Mouse (Mus musculus): ENCODE results near the gene Tecpr2. TPM values are rescaled to one million over a fixed set of nuclear protein-coding genes. Genes with fewer than 3 reads are reported as not detected.
A peak's percentile ranks its signal among the peaks of the same experiment; 100 is the strongest.

The Tecpr2 gene
- polyA plus RNA-seq, 1 experiment, result 5.3 TPM

- Histone ChIP-seq H3K4me1 (ENCODE audit: control insufficient read depth, insufficient read depth, low read length) (no peaks in the 10 kb centered on the region; the same call in 1 of the 2 replicates), H3K4me3 (replicated peaks; ENCODE audit: extremely low read depth, low read depth, low read length) (no peak overlapping the region)
- WGBS, result 88% methylated on average over 7 of the region's 7 CpGs
- no peak for DNase-seq
- TF ChIP-seq POLR2A (IDR thresholded peaks at IDR 0.05; ENCODE audit: borderline replicate concordance, extremely low read depth, low read depth, low read length) (no peak), CTCF (IDR thresholded peaks at IDR 0.05; ENCODE audit: insufficient read depth, low read length) (no peak)
Observed at GRCm38 (mm10) chr12:110990500-110990899, 101.4 kb downstream of the Tecpr2 start.

- peak; percentile 76 for TF ChIP-seq CTCF (IDR thresholded peaks at IDR 0.05; ENCODE audit: insufficient read depth, low read length)
- TF ChIP-seq POLR2A (IDR thresholded peaks at IDR 0.05; ENCODE audit: borderline replicate concordance, extremely low read depth, low read depth, low read length), result no peak
- peak overlapping the region; percentile 84 for H3K4me3 ChIP-seq (replicated peaks; ENCODE audit: extremely low read depth, low read depth, low read length)
- H3K4me1 ChIP-seq (ENCODE audit: control insufficient read depth, insufficient read depth, low read length), result no peaks in the 10 kb centered on the region; the same call in 1 of the 2 replicates
- DNase-seq, result peak; percentile 74
- 5% methylated on average over 23 of the region's 23 CpGs for WGBS
Observed at GRCm38 (mm10) chr12:110991361-110992127, 102.5 kb downstream of the Tecpr2 start.

- Histone ChIP-seq H3K4me3 (replicated peaks; ENCODE audit: extremely low read depth, low read depth, low read length) (peak overlapping the region; percentile 84), H3K4me1 (ENCODE audit: control insufficient read depth, insufficient read depth, low read length) (no peaks in the 10 kb centered on the region; the same call in 1 of the 2 replicates)
- WGBS, result under 1% methylated on average over 24 of the region's 24 CpGs
- DNase-seq, result peak; percentile 96
- TF ChIP-seq CTCF (IDR thresholded peaks at IDR 0.05; ENCODE audit: insufficient read depth, low read length) (peak; percentile 95), POLR2A (IDR thresholded peaks at IDR 0.05; ENCODE audit: borderline replicate concordance, extremely low read depth, low read depth, low read length) (no peak)
Observed at GRCm38 (mm10) chr12:110992128-110992553, 103.1 kb downstream of the Tecpr2 start.

- Histone ChIP-seq H3K4me3 (replicated peaks; ENCODE audit: extremely low read depth, low read depth, low read length) (no peak overlapping the region), H3K4me1 (ENCODE audit: control insufficient read depth, insufficient read depth, low read length) (no peaks in the 10 kb centered on the region; the same call in 1 of the 2 replicates)
- 76% methylated on average over 12 of the region's 12 CpGs for WGBS
- no peak for DNase-seq
- no peak for TF ChIP-seq POLR2A (IDR thresholded peaks at IDR 0.05; ENCODE audit: borderline replicate concordance, extremely low read depth, low read depth, low read length)
- no peak for TF ChIP-seq CTCF (IDR thresholded peaks at IDR 0.05; ENCODE audit: insufficient read depth, low read length)
Observed at GRCm38 (mm10) chr12:110992771-110993170, 103.7 kb downstream of the Tecpr2 start.

- 76% methylated on average over 3 of the region's 3 CpGs for WGBS
- TF ChIP-seq POLR2A (IDR thresholded peaks at IDR 0.05; ENCODE audit: borderline replicate concordance, extremely low read depth, low read depth, low read length) (no peak), CTCF (IDR thresholded peaks at IDR 0.05; ENCODE audit: insufficient read depth, low read length) (no peak)
- no peaks in the 10 kb centered on the region; the same call in 1 of the 2 replicates for H3K4me1 ChIP-seq (ENCODE audit: control insufficient read depth, insufficient read depth, low read length)
- no peak overlapping the region for H3K4me3 ChIP-seq (replicated peaks; ENCODE audit: extremely low read depth, low read depth, low read length)
- no peak for DNase-seq
Observed at GRCm38 (mm10) chr12:110993226-110993625, 104.2 kb downstream of the Tecpr2 start.

- no peak overlapping the region for H3K4me3 ChIP-seq (replicated peaks; ENCODE audit: extremely low read depth, low read depth, low read length)
- DNase-seq, result no peak
- H3K4me1 ChIP-seq (ENCODE audit: control insufficient read depth, insufficient read depth, low read length), result no peaks in the 10 kb centered on the region; the same call in 1 of the 2 replicates
- 35% methylated on average over 12 of the region's 12 CpGs for WGBS
- TF ChIP-seq POLR2A (IDR thresholded peaks at IDR 0.05; ENCODE audit: borderline replicate concordance, extremely low read depth, low read depth, low read length) (no peak), CTCF (IDR thresholded peaks at IDR 0.05; ENCODE audit: insufficient read depth, low read length) (no peak)
Observed at GRCm38 (mm10) chr12:110994666-110995065, 105.6 kb downstream of the Tecpr2 start.

- H3K4me3 ChIP-seq (replicated peaks; ENCODE audit: extremely low read depth, low read depth, low read length), result no peak overlapping the region
- H3K4me1 ChIP-seq (ENCODE audit: control insufficient read depth, insufficient read depth, low read length), result no peaks in the 10 kb centered on the region
- no peak for DNase-seq
- TF ChIP-seq POLR2A (IDR thresholded peaks at IDR 0.05; ENCODE audit: borderline replicate concordance, extremely low read depth, low read depth, low read length) (no peak), CTCF (IDR thresholded peaks at IDR 0.05; ENCODE audit: insufficient read depth, low read length) (no peak)
- WGBS, result 98% methylated on average over 11 of the region's 11 CpGs
Observed at GRCm38 (mm10) chr12:110998092-110998491, 109.0 kb downstream of the Tecpr2 start.

GRCm38 (mm10) chr12:110999820-111000219 lies 110.8 kb downstream of the Tecpr2 start:
- TF ChIP-seq CTCF (IDR thresholded peaks at IDR 0.05; ENCODE audit: insufficient read depth, low read length) (no peak), POLR2A (IDR thresholded peaks at IDR 0.05; ENCODE audit: borderline replicate concordance, extremely low read depth, low read depth, low read length) (no peak)
- Histone ChIP-seq H3K4me3 (replicated peaks; ENCODE audit: extremely low read depth, low read depth, low read length) (no peak overlapping the region), H3K4me1 (ENCODE audit: control insufficient read depth, insufficient read depth, low read length) (no peaks in the 10 kb centered on the region)
- no peak for DNase-seq
- 83% methylated on average over 2 of the region's 2 CpGs for WGBS

GRCm38 (mm10) chr12:111000956-111001355 lies 111.9 kb downstream of the Tecpr2 start:
- 85% methylated on average over 7 of the region's 7 CpGs for WGBS

GRCm38 (mm10) chr12:111004142-111004541 lies 115.1 kb downstream of the Tecpr2 start:
- 71% methylated on average over 9 of the region's 9 CpGs for WGBS
- peaks cover 13% of the 10 kb centered on the region for H3K4me1 ChIP-seq (ENCODE audit: control insufficient read depth, insufficient read depth, low read length)
- TF ChIP-seq POLR2A (IDR thresholded peaks at IDR 0.05; ENCODE audit: borderline replicate concordance, extremely low read depth, low read depth, low read length) (no peak), CTCF (IDR thresholded peaks at IDR 0.05; ENCODE audit: insufficient read depth, low read length) (no peak)
- no peak for DNase-seq
- no peak overlapping the region for H3K4me3 ChIP-seq (replicated peaks; ENCODE audit: extremely low read depth, low read depth, low read length)

More at GRCm38 (mm10) chr12:111000956-111001355, 111.9 kb downstream of the Tecpr2 start:
- no peak for DNase-seq
- no peak for TF ChIP-seq POLR2A (IDR thresholded peaks at IDR 0.05; ENCODE audit: borderline replicate concordance, extremely low read depth, low read depth, low read length)
- TF ChIP-seq CTCF (IDR thresholded peaks at IDR 0.05; ENCODE audit: insufficient read depth, low read length), result no peak
- H3K4me1 ChIP-seq (ENCODE audit: control insufficient read depth, insufficient read depth, low read length), result no peaks in the 10 kb centered on the region
- no peak overlapping the region for H3K4me3 ChIP-seq (replicated peaks; ENCODE audit: extremely low read depth, low read depth, low read length)
